Comparison of ENCODE assay signal across 8 mouse cellular contexts in the genomic region with DNA sequence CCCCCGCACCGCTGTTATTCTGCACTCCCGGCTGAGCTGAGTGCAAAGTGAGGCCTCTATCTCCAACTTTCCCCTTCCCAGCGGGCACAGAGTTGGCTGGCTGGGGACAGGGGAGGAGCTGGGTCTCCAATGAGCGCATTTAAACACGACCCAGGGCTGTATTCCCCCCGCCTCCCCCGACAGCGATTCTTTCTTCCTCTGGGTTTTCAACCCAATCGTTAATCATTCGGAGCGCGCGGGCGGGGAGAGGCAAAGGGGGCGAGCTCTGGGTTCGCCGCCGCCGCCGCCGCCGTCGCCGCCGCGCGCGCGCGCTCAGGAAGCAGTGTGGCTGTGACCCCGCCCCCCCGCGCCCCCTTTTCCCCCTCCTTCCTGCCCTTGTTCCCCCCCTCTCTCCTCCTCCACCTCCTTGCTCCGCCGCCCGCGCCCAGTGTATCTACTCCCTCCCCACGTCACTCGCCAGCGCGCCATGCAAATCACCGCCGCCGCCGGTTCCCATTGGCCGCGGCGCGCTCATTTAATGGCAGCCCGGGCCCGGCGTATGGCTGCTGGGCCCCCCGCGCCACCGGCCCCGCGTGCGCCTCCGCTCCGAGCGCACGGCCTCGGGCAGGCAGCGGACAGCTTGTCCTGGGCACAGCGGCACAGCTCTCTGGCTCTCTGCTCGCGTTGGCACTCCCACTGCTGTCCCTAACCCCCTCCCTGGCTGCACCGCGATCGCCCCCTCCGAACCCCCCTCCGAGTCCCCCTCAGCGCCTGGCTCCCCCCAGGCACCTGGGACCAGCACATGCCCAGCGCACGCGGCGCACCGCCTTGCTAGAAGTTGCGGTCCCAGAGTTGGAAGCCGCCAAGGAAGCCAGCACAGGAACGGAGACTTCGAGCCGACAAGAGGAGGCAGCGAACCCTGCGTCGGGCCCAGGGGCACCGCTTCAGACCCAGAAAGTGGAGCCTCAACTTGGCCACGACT. TPM values are rescaled to one million over a fixed set of nuclear protein-coding genes. Genes with fewer than 3 reads are reported as not detected.
DNase-seq lines count a peak whose midpoint lies in the region; ATAC-seq and TF ChIP-seq lines count a peak whose summit lies in the region.

Gene Sox1, plus strand, starts transcription at position 225 of the 961 bp plus-strand sequence.

- H3K27me3 ChIP-seq in heart, embryonic 16.5 days (ENCODE audit: control insufficient read depth, insufficient read depth, low read length): peaks cover 92% of the 10 kb centered on the region
- peaks cover 18% of the 10 kb centered on the region for H3K27me3 ChIP-seq in forebrain, postnatal 0 days (ENCODE audit: insufficient read depth, low read length)
- peaks cover 38% of the 10 kb centered on the region for H3K27me3 ChIP-seq in midbrain, embryonic 14.5 days (ENCODE audit: control insufficient read depth, insufficient read depth, low read length)

- ATAC-seq in heart, embryonic 16.5 days (replicated peaks; ENCODE audit: extremely low read depth, insufficient read depth, low FRiP score): peak; percentile 46
- peak; percentile 90 for ATAC-seq in forebrain, postnatal 0 days
- ATAC-seq in midbrain, embryonic 14.5 days (ENCODE audit: low FRiP score, low TSS enrichment): peak; percentile 87
- ATAC-seq in erythroblast, adult 5-6 weeks (replicated peaks; ENCODE audit: low FRiP score, poor library complexity, severe bottlenecking): no peak

- peak within 1 kb of the TSS; percentile 48 for H3K4me3 ChIP-seq in heart, embryonic 16.5 days (ENCODE audit: low read length)
- H3K4me3 ChIP-seq in forebrain, postnatal 0 days (ENCODE audit: low read depth, low read length): peak within 1 kb of the TSS; percentile 51
- H3K4me3 ChIP-seq in midbrain, embryonic 14.5 days (replicated peaks; ENCODE audit: low read depth, low read length): peak within 1 kb of the TSS; percentile 55

- DNase-seq in heart, adult 8-10 months (ENCODE audit: low spot score): no peak
- DNase-seq in cerebellum, adult 18-20 months: peak; percentile 18 to 23
- DNase-seq in forebrain, postnatal 0 days: peak; percentile 95
- DNase-seq in layer of hippocampus, postnatal 14 days (ENCODE audit: low spot score in 2 of 2): peak; percentile 68 to 79
- peak; percentile 93 for DNase-seq in midbrain, embryonic 14.5 days
- no peak for DNase-seq in thymus, adult 18-20 months

- under 1% methylated on average over 74 of the region's 89 CpGs for WGBS in heart, embryonic 16.5 days
- WGBS in forebrain, postnatal 0 days: 2% methylated on average over 59 of the region's 89 CpGs
- WGBS in midbrain, embryonic 14.5 days: under 1% methylated on average over 87 of the region's 89 CpGs

- H3K4me2 ChIP-seq in heart, embryonic 16.5 days (ENCODE audit: low read depth, low read length): peak within 1 kb of the TSS; percentile 67
- peak within 1 kb of the TSS; percentile 70 for H3K4me2 ChIP-seq in forebrain, postnatal 0 days (ENCODE audit: low read depth)
- H3K4me2 ChIP-seq in midbrain, embryonic 14.5 days (ENCODE audit: low read length): peak within 1 kb of the TSS; percentile 64

- no peaks in the 10 kb centered on the region for H3K36me3 ChIP-seq in heart, embryonic 16.5 days (ENCODE audit: control insufficient read depth, insufficient read depth)
- no peaks in the 10 kb centered on the region; the same call in 1 of the 2 replicates for H3K36me3 ChIP-seq in forebrain, postnatal 0 days (ENCODE audit: insufficient read depth)
- H3K36me3 ChIP-seq in midbrain, embryonic 14.5 days (ENCODE audit: control insufficient read depth, insufficient read depth, low read length): no peaks in the 10 kb centered on the region

- no peak within 1 kb of the TSS for H3K27ac ChIP-seq in heart, embryonic 16.5 days (ENCODE audit: low read length)
- H3K27ac ChIP-seq in forebrain, postnatal 0 days (ENCODE audit: low read depth, low read length): peak within 1 kb of the TSS; percentile 86
- H3K27ac ChIP-seq in midbrain, embryonic 14.5 days (replicated peaks; ENCODE audit: low read depth, low read length): peak within 1 kb of the TSS; percentile 86

- no peak for TF ChIP-seq CTCF in forebrain, postnatal 0 days (IDR thresholded peaks at IDR 0.05; ENCODE audit: low read depth)

- H3K9ac ChIP-seq in heart, embryonic 16.5 days (ENCODE audit: low read length): no peak within 1 kb of the TSS
- H3K9ac ChIP-seq in forebrain, postnatal 0 days: peak within 1 kb of the TSS; percentile 70
- H3K9ac ChIP-seq in midbrain, embryonic 14.5 days (replicated peaks; ENCODE audit: low read length): peak within 1 kb of the TSS; percentile 72

- H3K9me3 ChIP-seq in heart, embryonic 16.5 days (replicated peaks; ENCODE audit: control insufficient read depth, low read length): no peaks in the 10 kb centered on the region
- H3K9me3 ChIP-seq in forebrain, postnatal 0 days (ENCODE audit: low read length): no peaks in the 10 kb centered on the region
- no peaks in the 10 kb centered on the region for H3K9me3 ChIP-seq in midbrain, embryonic 14.5 days (ENCODE audit: control insufficient read depth, low read length)

- H3K4me1 ChIP-seq in heart, embryonic 16.5 days (ENCODE audit: control insufficient read depth, insufficient read depth, low read length): peaks cover 5% of the 10 kb centered on the region
- no peaks in the 10 kb centered on the region for H3K4me1 ChIP-seq in forebrain, postnatal 0 days (ENCODE audit: insufficient read depth)
- H3K4me1 ChIP-seq in midbrain, embryonic 14.5 days (ENCODE audit: control insufficient read depth, insufficient read depth, low read length): peaks cover 9% of the 10 kb centered on the region; the same call in 1 of the 2 replicates

RNA-seq across cellular contexts. Expression of gene Sox1, which starts in this region (rescaled TPM):
- polyA plus RNA-seq in heart, embryonic 16.5 days (2015; fragmentation: Nextera tagmentation; extraction: Ambion mirVana): not detected in 2 replicates
- not detected for total RNA-seq in heart, adult 8-10 months (2022)
- 22.5 and 36.5 TPM in 2 replicates for total RNA-seq in forebrain, postnatal 0 days (2014; rRNA removed)
- 2.6 and 4.3 TPM in 2 replicates for polyA plus RNA-seq in forebrain, postnatal 0 days (2015; fragmentation: Nextera tagmentation; extraction: Ambion mirVana)
- 10 to 100 TPM; 11.0 to 12.7 TPM for total RNA-seq in layer of hippocampus, postnatal 14 days (2021)
- 3.4 and 3.8 TPM in 2 replicates for polyA plus RNA-seq in midbrain, embryonic 14.5 days (2014; fragmentation: Nextera tagmentation; extraction: Ambion mirVana)
- not detected in 2 replicates for total RNA-seq in erythroblast, adult 5-6 weeks (2015; ENCODE audit: low replicate concordance)
- not detected in 2 replicates for total RNA-seq in erythroblast, adult 5-6 weeks (2017; ENCODE audit: low replicate concordance)

Comparison
In these comparisons a context has a peak if more than half of its experiments do, and no peak if none do; other contexts are left out.
1. RNA of gene Sox1 (total RNA-seq): 22.5 to 36.5 TPM in forebrain, postnatal 0 days and 11.0 to 12.7 TPM in layer of hippocampus, postnatal 14 days; not detected in heart, adult 8-10 months and not detected in erythroblast, adult 5-6 weeks; every median in the first group is over 10 times any median in the second.
2. Peak in ATAC-seq, H3K4me3 ChIP-seq and H3K4me2 ChIP-seq in heart, embryonic 16.5 days; RNA of the gene not detected or under 1 TPM.
3. DNase-seq: peak in cerebellum, adult 18-20 months (2 of 2), forebrain, postnatal 0 days (single experiment), layer of hippocampus, postnatal 14 days (2 of 2) and midbrain, embryonic 14.5 days (single experiment); none in heart, adult 8-10 months (single experiment) and thymus, adult 18-20 months (0 of 2).
4. Peak in every context shown above with its lines, with median percentiles within 50 percentile points of each other: H3K4me2 ChIP-seq and H3K4me3 ChIP-seq.